Mouse (Mus musculus): ENCODE measurements around the gene D930048N14Rik. TPM values are rescaled to one million over a fixed set of nuclear protein-coding genes. Genes with fewer than 3 reads are reported as not detected.

The D930048N14Rik gene
- polyA plus RNA-seq, 1 experiment from 2014 or later, result 0.70 TPM

GRCm38 (mm10) chr11:51646245-51646644 is 4.5 kb upstream of the D930048N14Rik start:
- ATAC-seq, result no peak
- 92% methylated on average over 7 of the region's 7 CpGs for WGBS
- no peak overlapping the region for H3K9ac ChIP-seq (replicated peaks; ENCODE audit: low read depth, low read length)
- no peaks in the 10 kb centered on the region for H3K9me3 ChIP-seq (ENCODE audit: control insufficient read depth, low read length)
- no peak overlapping the region for H3K4me3 ChIP-seq (replicated peaks; ENCODE audit: low read length)
- H3K4me1 ChIP-seq (replicated peaks; ENCODE audit: control insufficient read depth, insufficient read depth, low read length), result peaks cover 15% of the 10 kb centered on the region
- no peak overlapping the region for H3K4me2 ChIP-seq (ENCODE audit: low read length)
- no peaks in the 10 kb centered on the region for H3K36me3 ChIP-seq (ENCODE audit: control insufficient read depth, insufficient read depth)
- H3K27ac ChIP-seq (ENCODE audit: low read length), result no peak overlapping the region
- peaks cover 2% of the 10 kb centered on the region; the same call in 1 of the 2 replicates for H3K27me3 ChIP-seq (replicated peaks; ENCODE audit: control insufficient read depth, insufficient read depth, low read length)

- Histone ChIP-seq H3K27ac (ENCODE audit: low read length) (no peak overlapping the region), H3K9me3 (ENCODE audit: control insufficient read depth, low read length) (no peaks in the 10 kb centered on the region), H3K9ac (replicated peaks; ENCODE audit: low read depth, low read length) (no peak overlapping the region), H3K27me3 (replicated peaks; ENCODE audit: control insufficient read depth, insufficient read depth, low read length) (peaks cover 2% of the 10 kb centered on the region; the same call in 1 of the 2 replicates), H3K4me2 (ENCODE audit: low read length) (no peak overlapping the region), H3K36me3 (ENCODE audit: control insufficient read depth, insufficient read depth) (no peaks in the 10 kb centered on the region), H3K4me1 (replicated peaks; ENCODE audit: control insufficient read depth, insufficient read depth, low read length) (peaks cover 16% of the 10 kb centered on the region), H3K4me3 (replicated peaks; ENCODE audit: low read length) (no peak overlapping the region)
- WGBS, result 88% methylated on average over 15 of the region's 15 CpGs
- no peak for ATAC-seq
Observed at GRCm38 (mm10) chr11:51646751-51647667, 3.7 kb upstream of the D930048N14Rik start.

- H3K27me3 ChIP-seq (replicated peaks; ENCODE audit: control insufficient read depth, insufficient read depth, low read length), result peaks cover 2% of the 10 kb centered on the region; the same call in 1 of the 2 replicates
- 21% methylated on average over 3 of the region's 3 CpGs for WGBS
- ATAC-seq, result no peak
- H3K9me3 ChIP-seq (ENCODE audit: control insufficient read depth, low read length), result no peaks in the 10 kb centered on the region
- no peak overlapping the region for H3K27ac ChIP-seq (ENCODE audit: low read length)
- H3K4me1 ChIP-seq (replicated peaks; ENCODE audit: control insufficient read depth, insufficient read depth, low read length), result peaks cover 16% of the 10 kb centered on the region
- H3K4me3 ChIP-seq (replicated peaks; ENCODE audit: low read length), result no peak overlapping the region
- H3K36me3 ChIP-seq (ENCODE audit: control insufficient read depth, insufficient read depth), result no peaks in the 10 kb centered on the region
- no peak overlapping the region for H3K9ac ChIP-seq (replicated peaks; ENCODE audit: low read depth, low read length)
- H3K4me2 ChIP-seq (ENCODE audit: low read length), result no peak overlapping the region
Observed at GRCm38 (mm10) chr11:51648566-51648965, 2.2 kb upstream of the D930048N14Rik start.

GRCm38 (mm10) chr11:51649111-51649888 is 1.5 kb upstream of the D930048N14Rik start:
- Histone ChIP-seq H3K4me2 (ENCODE audit: low read length) (peak overlapping the region; percentile 91), H3K27me3 (replicated peaks; ENCODE audit: control insufficient read depth, insufficient read depth, low read length) (peaks cover 2% of the 10 kb centered on the region; the same call in 1 of the 2 replicates), H3K27ac (ENCODE audit: low read length) (no peak overlapping the region), H3K9me3 (ENCODE audit: control insufficient read depth, low read length) (no peaks in the 10 kb centered on the region), H3K36me3 (ENCODE audit: control insufficient read depth, insufficient read depth) (no peaks in the 10 kb centered on the region), H3K4me3 (replicated peaks; ENCODE audit: low read length) (peak overlapping the region; percentile 54), H3K9ac (replicated peaks; ENCODE audit: low read depth, low read length) (peak overlapping the region; percentile 12; the same call in 1 of the 2 replicates), H3K4me1 (replicated peaks; ENCODE audit: control insufficient read depth, insufficient read depth, low read length) (peaks cover 16% of the 10 kb centered on the region)
- no peak for ATAC-seq
- 34% methylated on average over 11 of the region's 11 CpGs for WGBS

GRCm38 (mm10) chr11:51649889-51650199 is 910 bp upstream of the D930048N14Rik start:
- Histone ChIP-seq H3K4me2 (ENCODE audit: low read length) (peak overlapping the region; percentile 91), H3K36me3 (ENCODE audit: control insufficient read depth, insufficient read depth) (no peaks in the 10 kb centered on the region), H3K27ac (ENCODE audit: low read length) (no peak overlapping the region), H3K9me3 (ENCODE audit: control insufficient read depth, low read length) (no peaks in the 10 kb centered on the region), H3K9ac (replicated peaks; ENCODE audit: low read depth, low read length) (peak overlapping the region; percentile 70), H3K27me3 (replicated peaks; ENCODE audit: control insufficient read depth, insufficient read depth, low read length) (peaks cover 2% of the 10 kb centered on the region; the same call in 1 of the 2 replicates), H3K4me3 (replicated peaks; ENCODE audit: low read length) (peak overlapping the region; percentile 54), H3K4me1 (replicated peaks; ENCODE audit: control insufficient read depth, insufficient read depth, low read length) (peaks cover 16% of the 10 kb centered on the region)
- WGBS, result 2% methylated on average over 7 of the region's 7 CpGs
- ATAC-seq, result no peak

GRCm38 (mm10) chr11:51650261-51650660 is 493 bp upstream of the D930048N14Rik start:
- Histone ChIP-seq H3K36me3 (ENCODE audit: control insufficient read depth, insufficient read depth) (no peaks in the 10 kb centered on the region), H3K9me3 (ENCODE audit: control insufficient read depth, low read length) (no peaks in the 10 kb centered on the region), H3K4me1 (replicated peaks; ENCODE audit: control insufficient read depth, insufficient read depth, low read length) (peaks cover 16% of the 10 kb centered on the region), H3K27me3 (replicated peaks; ENCODE audit: control insufficient read depth, insufficient read depth, low read length) (peaks cover 2% of the 10 kb centered on the region; the same call in 1 of the 2 replicates), H3K9ac (replicated peaks; ENCODE audit: low read depth, low read length) (peak overlapping the region; percentile 70), H3K27ac (ENCODE audit: low read length) (no peak overlapping the region), H3K4me3 (replicated peaks; ENCODE audit: low read length) (peak overlapping the region; percentile 54), H3K4me2 (ENCODE audit: low read length) (peak overlapping the region; percentile 91)
- peak; percentile 21 for ATAC-seq
- WGBS, result 2% methylated on average over 29 of the region's 30 CpGs

GRCm38 (mm10) chr11:51652889-51653418 is 2.2 kb downstream of the D930048N14Rik start:
- Histone ChIP-seq H3K4me2 (ENCODE audit: low read length) (no peak overlapping the region), H3K36me3 (ENCODE audit: control insufficient read depth, insufficient read depth) (no peaks in the 10 kb centered on the region), H3K4me3 (replicated peaks; ENCODE audit: low read length) (no peak overlapping the region), H3K9ac (replicated peaks; ENCODE audit: low read depth, low read length) (no peak overlapping the region), H3K27ac (ENCODE audit: low read length) (no peak overlapping the region), H3K9me3 (ENCODE audit: control insufficient read depth, low read length) (no peaks in the 10 kb centered on the region), H3K27me3 (replicated peaks; ENCODE audit: control insufficient read depth, insufficient read depth, low read length) (peaks cover 2% of the 10 kb centered on the region; the same call in 1 of the 2 replicates), H3K4me1 (replicated peaks; ENCODE audit: control insufficient read depth, insufficient read depth, low read length) (peaks cover 16% of the 10 kb centered on the region)
- 94% methylated on average over 4 of the region's 4 CpGs for WGBS
- no peak for ATAC-seq

- no peak for ATAC-seq
- H3K27me3 ChIP-seq (replicated peaks; ENCODE audit: control insufficient read depth, insufficient read depth, low read length), result peaks cover 2% of the 10 kb centered on the region; the same call in 1 of the 2 replicates
- 90% methylated on average over 6 of the region's 6 CpGs for WGBS
- no peak overlapping the region for H3K4me3 ChIP-seq (replicated peaks; ENCODE audit: low read length)
- H3K4me2 ChIP-seq (ENCODE audit: low read length), result no peak overlapping the region
- no peaks in the 10 kb centered on the region for H3K36me3 ChIP-seq (ENCODE audit: control insufficient read depth, insufficient read depth)
- H3K27ac ChIP-seq (ENCODE audit: low read length), result no peak overlapping the region
- no peaks in the 10 kb centered on the region for H3K9me3 ChIP-seq (ENCODE audit: control insufficient read depth, low read length)
- H3K9ac ChIP-seq (replicated peaks; ENCODE audit: low read depth, low read length), result no peak overlapping the region
- H3K4me1 ChIP-seq (replicated peaks; ENCODE audit: control insufficient read depth, insufficient read depth, low read length), result peaks cover 13% of the 10 kb centered on the region
Observed at GRCm38 (mm10) chr11:51653736-51654135, 3.0 kb downstream of the D930048N14Rik start.

GRCm38 (mm10) chr11:51654891-51655290 is 4.1 kb downstream of the D930048N14Rik start:
- no peak for ATAC-seq
- peaks cover 2% of the 10 kb centered on the region; the same call in 1 of the 2 replicates for H3K27me3 ChIP-seq (replicated peaks; ENCODE audit: control insufficient read depth, insufficient read depth, low read length)
- no peaks in the 10 kb centered on the region for H3K9me3 ChIP-seq (ENCODE audit: control insufficient read depth, low read length)
- peaks cover 9% of the 10 kb centered on the region for H3K4me1 ChIP-seq (replicated peaks; ENCODE audit: control insufficient read depth, insufficient read depth, low read length)
- no peak overlapping the region for H3K9ac ChIP-seq (replicated peaks; ENCODE audit: low read depth, low read length)
- H3K36me3 ChIP-seq (ENCODE audit: control insufficient read depth, insufficient read depth), result no peaks in the 10 kb centered on the region
- WGBS, result 95% methylated on average over 3 of the region's 3 CpGs
- H3K27ac ChIP-seq (ENCODE audit: low read length), result no peak overlapping the region
- no peak overlapping the region for H3K4me2 ChIP-seq (ENCODE audit: low read length)
- H3K4me3 ChIP-seq (replicated peaks; ENCODE audit: low read length), result no peak overlapping the region
